Mouse (Mus musculus): ENCODE data around the gene Gart.

DNA sequence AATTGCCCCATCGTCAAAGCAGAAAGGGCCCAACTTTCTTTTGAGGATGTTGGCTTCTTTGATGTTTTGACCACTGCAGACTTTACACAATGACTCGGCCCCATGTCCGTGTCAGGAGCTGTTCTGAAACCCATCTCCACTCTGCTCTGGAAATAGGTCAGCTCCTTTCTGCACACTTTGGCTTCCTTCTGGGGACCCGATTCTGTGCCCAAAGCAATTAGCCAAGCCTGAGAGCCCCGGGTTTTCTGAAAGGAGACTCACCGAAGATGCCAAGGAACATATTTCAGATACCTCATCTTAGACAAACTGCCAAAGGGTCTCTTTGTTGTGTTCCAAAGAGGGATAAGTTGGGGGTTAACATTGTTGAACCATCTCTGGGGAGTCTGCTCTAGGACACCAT lies 32.2 kb downstream of the Gart start:
- TF ChIP-seq POLR2AphosphoS2 (IDR thresholded peaks at IDR 0.05; ENCODE audit: insufficient read length, low read depth) (no peak), TCF12 (IDR thresholded peaks at IDR 0.05; ENCODE audit: insufficient read depth, poor library complexity, severe bottlenecking) (no peak)

Measured in myocyte (in vitro differentiated cells).